Mouse (Mus musculus): ENCODE measurements around the gene Adcy1. TPM values are rescaled to one million over a fixed set of nuclear protein-coding genes. Genes with fewer than 3 reads are reported as not detected.

Gene Adcy1
- total and polyA plus RNA-seq, 2 experiments from 2014 or later, result 14.9 to 182 TPM

DNA sequence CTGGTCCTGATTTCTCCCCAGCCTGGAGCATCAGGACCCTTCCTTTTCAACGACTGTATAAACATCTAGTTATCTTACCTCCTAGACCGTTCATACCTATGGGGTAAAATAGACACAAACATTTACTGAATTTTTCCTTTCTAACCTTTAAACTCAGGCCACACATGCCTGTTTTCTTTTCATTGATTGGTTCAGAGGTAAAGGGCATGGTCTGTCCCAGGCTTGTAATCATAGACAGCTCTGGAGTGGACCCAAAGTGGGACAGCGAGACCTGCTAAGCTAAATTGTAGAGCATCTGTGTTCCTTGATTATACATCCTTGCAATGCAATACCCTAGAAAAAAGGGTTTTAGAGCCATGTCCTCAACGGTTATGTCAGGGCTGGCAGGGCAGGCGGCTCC lies 70.4 kb downstream of the Adcy1 start:
- Histone ChIP-seq H3K4me3 (ENCODE audit: low read length) (no peak overlapping the region), H3K27me3 (ENCODE audit: insufficient read depth, low read length) (no peaks in the 10 kb centered on the region), H3K9ac (replicated peaks; ENCODE audit: low read length) (no peak overlapping the region), H3K4me1 (ENCODE audit: insufficient read depth, low read length) (no peaks in the 10 kb centered on the region), H3K9me3 (ENCODE audit: low read length) (no peaks in the 10 kb centered on the region), H3K36me3 (ENCODE audit: insufficient read depth, low read length) (peaks cover 3% of the 10 kb centered on the region; the same call in 1 of the 2 replicates), H3K27ac (no peak overlapping the region), H3K4me2 (ENCODE audit: low read depth, low read length) (no peak overlapping the region)
- WGBS, result 92% methylated on average over 5 of the region's 5 CpGs
- no peak for TF ChIP-seq CTCF (IDR thresholded peaks at IDR 0.05; ENCODE audit: low read depth)
- ATAC-seq (no peak), DNase-seq (ENCODE audit: low spot score) (no peak)

DNA sequence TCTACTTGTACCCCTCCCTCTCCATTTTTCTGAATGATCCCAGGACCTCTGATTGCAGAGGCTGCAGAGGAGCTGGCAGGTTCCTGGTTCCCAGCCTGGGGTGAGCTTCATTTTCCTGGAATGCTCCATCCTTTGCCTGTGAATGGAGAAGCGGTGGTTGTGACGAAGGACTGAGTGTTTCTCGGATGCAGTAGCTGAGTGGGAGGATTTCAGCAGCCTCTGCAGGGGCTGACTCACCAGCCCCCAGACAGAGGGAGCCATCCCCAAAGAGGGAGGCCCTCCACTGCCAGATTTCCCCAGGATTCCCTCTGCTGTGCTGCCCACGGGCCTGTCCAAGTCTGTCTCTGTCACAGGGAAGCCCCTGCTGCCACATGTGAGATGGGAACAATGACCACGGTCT lies 71.0 kb downstream of the Adcy1 start:
- ATAC-seq, result no peak
- Histone ChIP-seq H3K36me3 (ENCODE audit: insufficient read depth, low read length) (peaks cover 3% of the 10 kb centered on the region; the same call in 1 of the 2 replicates), H3K4me3 (ENCODE audit: low read length) (no peak overlapping the region), H3K4me2 (ENCODE audit: low read depth, low read length) (no peak overlapping the region), H3K27me3 (ENCODE audit: insufficient read depth, low read length) (no peaks in the 10 kb centered on the region), H3K27ac (no peak overlapping the region), H3K9me3 (ENCODE audit: low read length) (no peaks in the 10 kb centered on the region), H3K9ac (replicated peaks; ENCODE audit: low read length) (no peak overlapping the region), H3K4me1 (ENCODE audit: insufficient read depth, low read length) (no peaks in the 10 kb centered on the region)
- 75% methylated on average over 5 of the region's 5 CpGs for WGBS
- DNase-seq (ENCODE audit: low spot score), result no peak
- no peak for TF ChIP-seq CTCF (IDR thresholded peaks at IDR 0.05; ENCODE audit: low read depth)

DNA sequence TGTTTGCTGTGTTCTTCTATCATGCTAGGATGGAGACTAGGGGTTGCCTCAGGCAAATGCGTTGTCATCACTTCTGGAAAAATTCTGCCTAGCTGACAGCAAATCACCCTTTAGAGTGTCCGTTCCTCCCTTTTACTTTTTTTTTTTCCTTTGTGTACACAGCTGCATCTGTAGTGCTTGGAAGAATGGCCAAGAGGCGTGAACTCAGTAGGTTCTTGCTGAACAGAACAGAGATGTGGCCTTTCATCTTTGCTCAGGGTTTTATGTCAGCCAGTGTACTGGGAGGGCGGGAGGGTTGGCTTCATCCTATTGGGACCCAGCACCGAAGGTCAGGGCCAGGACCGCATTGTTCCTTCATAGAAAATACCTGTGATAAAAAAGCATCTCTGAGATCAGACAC lies 72.0 kb downstream of the Adcy1 start:
- TF ChIP-seq CTCF (IDR thresholded peaks at IDR 0.05; ENCODE audit: low read depth), result no peak
- H3K4me3 ChIP-seq (ENCODE audit: low read length), result no peak overlapping the region
- H3K9ac ChIP-seq (replicated peaks; ENCODE audit: low read length), result no peak overlapping the region
- no peak for DNase-seq (ENCODE audit: low spot score)
- no peak overlapping the region for H3K4me2 ChIP-seq (ENCODE audit: low read depth, low read length)
- no peak for ATAC-seq
- 68% methylated on average over 6 of the region's 6 CpGs for WGBS
- no peak overlapping the region for H3K27ac ChIP-seq
- H3K27me3 ChIP-seq (ENCODE audit: insufficient read depth, low read length), result no peaks in the 10 kb centered on the region
- no peaks in the 10 kb centered on the region for H3K9me3 ChIP-seq (ENCODE audit: low read length)
- H3K36me3 ChIP-seq (ENCODE audit: insufficient read depth, low read length), result peaks cover 3% of the 10 kb centered on the region; the same call in 1 of the 2 replicates
- H3K4me1 ChIP-seq (ENCODE audit: insufficient read depth, low read length), result no peaks in the 10 kb centered on the region

DNA sequence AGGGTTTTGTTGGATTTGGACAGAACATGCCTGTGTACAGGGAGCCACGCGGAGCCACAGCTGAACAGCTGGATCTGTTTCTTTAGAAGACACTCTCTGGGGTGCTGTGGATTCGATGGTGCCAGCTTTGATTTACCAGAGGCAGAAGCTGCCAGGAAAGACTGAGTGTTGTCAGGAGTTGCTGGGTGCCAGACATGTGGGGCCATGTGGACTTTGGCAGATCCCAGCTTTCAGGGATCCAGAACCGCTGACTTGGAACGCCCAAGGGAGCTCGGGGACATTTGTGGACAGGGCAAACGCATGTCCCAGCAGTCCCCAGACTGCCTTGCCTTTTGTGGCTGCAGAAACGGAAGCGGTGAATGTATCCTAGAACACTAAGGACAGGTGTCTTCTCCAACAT lies 72.5 kb downstream of the Adcy1 start:
- H3K27me3 ChIP-seq (ENCODE audit: insufficient read depth, low read length), result no peaks in the 10 kb centered on the region
- no peaks in the 10 kb centered on the region for H3K4me1 ChIP-seq (ENCODE audit: insufficient read depth, low read length)
- no peak for TF ChIP-seq CTCF (IDR thresholded peaks at IDR 0.05; ENCODE audit: low read depth)
- no peak overlapping the region for H3K4me2 ChIP-seq (ENCODE audit: low read depth, low read length)
- H3K9ac ChIP-seq (replicated peaks; ENCODE audit: low read length), result no peak overlapping the region
- H3K4me3 ChIP-seq (ENCODE audit: low read length), result no peak overlapping the region
- 57% methylated on average over 9 of the region's 9 CpGs for WGBS
- no peaks in the 10 kb centered on the region for H3K9me3 ChIP-seq (ENCODE audit: low read length)
- no peaks in the 10 kb centered on the region; the same call in 1 of the 2 replicates for H3K36me3 ChIP-seq (ENCODE audit: insufficient read depth, low read length)
- DNase-seq (ENCODE audit: low spot score) (peak; percentile 20), ATAC-seq (no peak)
- H3K27ac ChIP-seq, result 0 out of 2 replicates have a peak overlapping the region, but pooled peaks have one; percentile 5

DNA sequence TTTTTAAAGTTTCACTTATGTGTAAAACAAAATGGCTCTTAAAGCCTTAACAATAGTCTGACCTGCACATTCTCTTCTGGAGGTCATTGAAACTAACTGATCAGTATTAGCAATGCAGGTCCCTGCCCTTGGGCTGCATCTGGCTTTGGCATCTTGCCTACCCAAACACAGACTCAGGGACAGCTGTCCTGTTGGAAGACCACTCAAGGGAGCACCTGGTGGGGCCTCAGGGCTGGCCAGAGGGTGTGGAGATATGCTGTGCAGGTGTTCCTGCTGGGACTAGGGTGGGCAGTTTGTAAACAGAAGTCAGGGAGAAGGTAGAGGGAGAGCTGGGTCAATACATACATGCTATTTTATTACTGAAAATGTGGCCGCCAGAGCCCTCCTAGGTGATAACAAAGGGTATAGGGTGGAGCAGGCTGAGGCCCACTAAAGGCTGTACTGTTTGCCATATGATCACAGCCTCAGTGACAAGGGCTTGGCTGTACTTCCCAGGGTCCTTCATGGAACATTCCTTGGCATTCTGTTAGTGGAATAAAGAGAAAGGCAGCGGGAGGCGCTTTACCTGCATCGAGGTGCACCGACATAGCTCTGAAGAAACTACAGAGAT lies 73.1 kb downstream of the Adcy1 start:
- Histone ChIP-seq H3K4me1 (ENCODE audit: insufficient read depth, low read length) (no peaks in the 10 kb centered on the region), H3K4me3 (ENCODE audit: low read length) (no peak overlapping the region), H3K36me3 (ENCODE audit: insufficient read depth, low read length) (no peaks in the 10 kb centered on the region; the same call in 1 of the 2 replicates), H3K27ac (no peak overlapping the region), H3K9ac (replicated peaks; ENCODE audit: low read length) (no peak overlapping the region), H3K27me3 (ENCODE audit: insufficient read depth, low read length) (no peaks in the 10 kb centered on the region), H3K9me3 (ENCODE audit: low read length) (no peaks in the 10 kb centered on the region), H3K4me2 (ENCODE audit: low read depth, low read length) (no peak overlapping the region)
- WGBS, result 94% methylated on average over 5 of the region's 5 CpGs
- peak; percentile 27; the same call in 1 of the 2 replicates for ATAC-seq
- TF ChIP-seq CTCF (IDR thresholded peaks at IDR 0.05; ENCODE audit: low read depth), result no peak
- no peak for DNase-seq (ENCODE audit: low spot score)

DNA sequence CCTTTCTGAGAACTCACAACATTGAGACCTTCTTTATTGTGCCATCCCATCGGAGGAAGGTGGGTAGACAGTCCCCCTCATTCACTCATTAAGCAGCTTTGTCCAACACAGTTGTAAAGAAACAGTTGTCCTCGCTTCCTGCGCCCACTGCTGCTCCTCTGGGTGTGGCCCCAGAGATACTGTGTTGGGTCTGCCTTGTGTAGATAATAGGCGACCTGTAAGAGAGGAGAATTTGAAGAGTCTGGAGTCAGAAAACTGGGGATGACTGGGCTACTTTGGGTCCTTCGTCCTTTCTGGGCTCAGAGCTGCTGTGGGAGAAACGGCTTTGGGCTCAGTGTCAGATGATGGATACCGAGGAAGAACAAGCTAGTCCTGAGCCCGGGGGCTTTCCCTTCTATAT lies 75.1 kb downstream of the Adcy1 start:
- Histone ChIP-seq H3K4me2 (ENCODE audit: low read depth, low read length) (no peak overlapping the region), H3K9ac (replicated peaks; ENCODE audit: low read length) (no peak overlapping the region), H3K27me3 (ENCODE audit: insufficient read depth, low read length) (no peaks in the 10 kb centered on the region), H3K9me3 (ENCODE audit: low read length) (no peaks in the 10 kb centered on the region), H3K4me1 (ENCODE audit: insufficient read depth, low read length) (no peaks in the 10 kb centered on the region), H3K27ac (no peak overlapping the region), H3K4me3 (ENCODE audit: low read length) (no peak overlapping the region), H3K36me3 (ENCODE audit: insufficient read depth, low read length) (no peaks in the 10 kb centered on the region; the same call in 1 of the 2 replicates)
- ATAC-seq, result no peak
- WGBS, result 91% methylated on average over 8 of the region's 8 CpGs
- DNase-seq (ENCODE audit: low spot score), result no peak
- no peak for TF ChIP-seq CTCF (IDR thresholded peaks at IDR 0.05; ENCODE audit: low read depth)

DNA sequence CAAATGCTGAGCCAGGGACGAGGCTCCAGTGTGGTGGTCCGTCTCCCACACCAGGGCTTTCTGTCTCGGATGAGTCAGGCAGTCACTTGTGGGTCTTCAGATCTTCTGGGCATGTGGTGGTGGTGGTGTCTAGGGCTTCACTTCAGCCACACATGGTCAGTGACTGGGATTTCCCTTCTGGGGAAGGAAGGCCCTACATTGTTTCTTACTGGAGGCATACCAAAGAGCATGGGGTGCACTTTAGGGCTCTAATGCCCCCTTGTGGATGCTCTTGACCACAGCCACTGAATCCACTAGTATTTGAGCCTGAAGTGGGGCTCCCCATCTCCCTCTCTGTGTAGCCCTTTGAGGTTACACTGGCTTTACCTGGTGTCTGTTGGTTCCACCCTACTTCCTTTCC lies 77.2 kb downstream of the Adcy1 start:
- 91% methylated on average over 3 of the region's 3 CpGs for WGBS
- peak; percentile 69 for DNase-seq (ENCODE audit: low spot score)
- Histone ChIP-seq H3K4me1 (ENCODE audit: insufficient read depth, low read length) (no peaks in the 10 kb centered on the region), H3K27ac (no peak overlapping the region), H3K4me3 (ENCODE audit: low read length) (no peak overlapping the region), H3K27me3 (ENCODE audit: insufficient read depth, low read length) (no peaks in the 10 kb centered on the region), H3K36me3 (ENCODE audit: insufficient read depth, low read length) (peaks cover 4% of the 10 kb centered on the region; the same call in 1 of the 2 replicates), H3K4me2 (ENCODE audit: low read depth, low read length) (no peak overlapping the region), H3K9ac (replicated peaks; ENCODE audit: low read length) (no peak overlapping the region), H3K9me3 (ENCODE audit: low read length) (no peaks in the 10 kb centered on the region)
- peak; percentile 80 for TF ChIP-seq CTCF (IDR thresholded peaks at IDR 0.05; ENCODE audit: low read depth)
- ATAC-seq, result no peak

Data from hindbrain, postnatal 0 days (tissue).